Comparison of ENCODE assay signal across 10 mouse cellular contexts in the genomic region with DNA sequence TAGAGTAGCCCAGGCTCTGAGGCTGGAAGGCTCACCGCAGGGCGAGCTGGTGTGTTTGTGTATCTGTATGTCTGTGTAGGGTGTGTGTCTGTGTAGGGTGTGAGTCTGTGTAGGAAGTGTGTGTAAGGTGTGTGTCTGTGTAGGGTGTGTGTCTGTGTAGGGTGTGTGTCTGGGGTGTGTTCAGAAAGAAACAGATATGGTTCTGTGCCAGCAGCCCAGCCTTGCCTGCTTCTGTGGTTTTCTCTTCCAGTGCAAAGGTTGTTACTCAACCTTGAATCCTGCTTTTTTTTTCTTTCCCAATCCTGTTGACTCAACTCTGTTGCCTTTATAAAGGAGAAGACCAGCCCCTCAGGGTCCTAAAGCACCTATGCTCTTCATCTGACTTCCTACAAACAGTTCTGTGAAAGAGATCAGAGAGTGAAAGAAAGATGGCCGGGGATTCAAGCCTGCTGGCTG. TPM values are rescaled to one million over a fixed set of nuclear protein-coding genes. Genes with fewer than 3 reads are reported as not detected.
A peak's percentile ranks its signal among the peaks of the same experiment; 100 is the strongest.
DNase-seq lines count a peak whose midpoint lies in the region; TF ChIP-seq lines count a peak whose summit lies in the region.
"Had no signal": no experiment of that assay in that cellular context is flagged by ENCODE, and none has a peak within 500 bp of the region (broad histone marks: within the 10 kb centered on the region; RNA-seq: fewer than 3 reads in every experiment).

No protein-coding gene starts in this region.

- DNase-seq in 3T3-L1 (ENCODE audit: low read depth, low spot score) = peak; percentile 87
- peak; percentile 49 for DNase-seq in fibroblast of lung, adult 2 months (ENCODE audit: low read depth)
- peak; percentile 25 to 38 for DNase-seq in lung, postnatal 4 days
- DNase-seq in left cerebral cortex, adult 8-10 months (ENCODE audit: low spot score in 2 of 2) = no peak
- no peak for DNase-seq in spleen, postnatal 14 days (ENCODE audit: low spot score in 2 of 2)
- no peak for DNase-seq in cerebellum, adult 11 months
- DNase-seq: heart, adult 18-20 months had no signal

- no peaks in the 10 kb centered on the region for H3K36me3 ChIP-seq in C2C12 (ENCODE audit: control insufficient read depth, insufficient read depth)
- H3K36me3 ChIP-seq: embryonic facial prominence, embryonic 13.5 days had no signal

- no peaks in the 10 kb centered on the region for H3K79me3 ChIP-seq in C2C12 (ENCODE audit: low read depth)

- TF ChIP-seq CTCF in C2C12 (IDR thresholded peaks at IDR 0.05; ENCODE audit: control insufficient read depth, insufficient read depth, insufficient read length) = no peak

- no peak overlapping the region for H3ac ChIP-seq in C2C12 (ENCODE audit: control insufficient read depth, insufficient read length, low read depth)

- H3K79me2 ChIP-seq in C2C12 (ENCODE audit: control insufficient read depth, insufficient read depth) = no peaks in the 10 kb centered on the region

- no peak overlapping the region for H3K4me3 ChIP-seq in C2C12 (ENCODE audit: insufficient read depth, poor library complexity, severe bottlenecking)
- H3K4me3 ChIP-seq: embryonic facial prominence, embryonic 13.5 days had no signal

- no peaks in the 10 kb centered on the region for H3K27me3 ChIP-seq in C2C12 (ENCODE audit: control insufficient read depth, insufficient read depth, insufficient read length)
- H3K27me3 ChIP-seq: embryonic facial prominence, embryonic 13.5 days had no signal

TF ChIP-seq in C2C12, 6 proteins besides CTCF, POLR2A, EP300 and RAD21:
- TF ChIP-seq FOSL1 (IDR thresholded peaks at IDR 0.05; ENCODE audit: insufficient read depth, low read length, poor library complexity, severe bottlenecking) (no peak), MYOG (IDR thresholded peaks at IDR 0.05; ENCODE audit: control insufficient read depth, extremely low read depth, insufficient read length) (no peak), USF1 (IDR thresholded peaks at IDR 0.05; ENCODE audit: low read depth) (no peak), MYOD1 (IDR thresholded peaks at IDR 0.05; ENCODE audit: control insufficient read depth, insufficient read length, low read depth) (no peak), CEBPB (IDR thresholded peaks at IDR 0.05; ENCODE audit: low read depth) (peak; percentile 66), MAX (IDR thresholded peaks at IDR 0.05) (no peak)

RNA-seq across cellular contexts. Expression of gene Mgst2, which starts 0.7 kb away (rescaled TPM):
- 3.6 TPM for polyA plus RNA-seq in C2C12 (2012; fragmentation: generic; extraction: Trizol)
- total RNA-seq in left cerebral cortex, adult 8-10 months (2022) = under 1 TPM in 1 of 4 experiments, not detected in 3; 0.72 TPM
- total RNA-seq: layer of hippocampus, postnatal 25 days had no signal

Comparison
In these comparisons a context has a peak if more than half of its experiments do, and no peak if none do; other contexts are left out.
1. DNase-seq: peak in 3T3-L1 (single experiment), fibroblast of lung, adult 2 months (single experiment) and lung, postnatal 4 days (2 of 2); none in left cerebral cortex, adult 8-10 months (0 of 2), spleen, postnatal 14 days (0 of 2) and cerebellum, adult 11 months (single experiment).